Mouse (Mus musculus) large intestine, adult 2 months (tissue): ENCODE measurements around the gene 4921524J17Rik. TPM values are rescaled to one million over a fixed set of nuclear protein-coding genes. Genes with fewer than 3 reads are reported as not detected.
A peak's percentile ranks its signal among the peaks of the same experiment; 100 is the strongest.

Source experiments
- DNase-seq: peaks from one replicate; pipeline ENCODE4 v3.0.0-alpha.2; 2012; ENCODE audit warnings: low read depth, low spot score
- WGBS: fragments of 180-500 bp; shearing (Covaris S2); methylation state at CpG from one replicate; pipeline ENCODE4 v1.1.7; 2018; 5-methylcytosine and 5-hydroxymethylcytosine counted together
- polyA plus RNA-seq: library from polyadenylated mRNA; depleted of rRNA; stranded (reverse); fragments of >200 nt; gene quantifications from 2 replicates; pipeline ENCODE4 v1.2.3, GENCODE M21; 2012; rRNA removed

Gene 4921524J17Rik
- 2.4 and 2.6 TPM in 2 replicates for polyA plus RNA-seq

DNA sequence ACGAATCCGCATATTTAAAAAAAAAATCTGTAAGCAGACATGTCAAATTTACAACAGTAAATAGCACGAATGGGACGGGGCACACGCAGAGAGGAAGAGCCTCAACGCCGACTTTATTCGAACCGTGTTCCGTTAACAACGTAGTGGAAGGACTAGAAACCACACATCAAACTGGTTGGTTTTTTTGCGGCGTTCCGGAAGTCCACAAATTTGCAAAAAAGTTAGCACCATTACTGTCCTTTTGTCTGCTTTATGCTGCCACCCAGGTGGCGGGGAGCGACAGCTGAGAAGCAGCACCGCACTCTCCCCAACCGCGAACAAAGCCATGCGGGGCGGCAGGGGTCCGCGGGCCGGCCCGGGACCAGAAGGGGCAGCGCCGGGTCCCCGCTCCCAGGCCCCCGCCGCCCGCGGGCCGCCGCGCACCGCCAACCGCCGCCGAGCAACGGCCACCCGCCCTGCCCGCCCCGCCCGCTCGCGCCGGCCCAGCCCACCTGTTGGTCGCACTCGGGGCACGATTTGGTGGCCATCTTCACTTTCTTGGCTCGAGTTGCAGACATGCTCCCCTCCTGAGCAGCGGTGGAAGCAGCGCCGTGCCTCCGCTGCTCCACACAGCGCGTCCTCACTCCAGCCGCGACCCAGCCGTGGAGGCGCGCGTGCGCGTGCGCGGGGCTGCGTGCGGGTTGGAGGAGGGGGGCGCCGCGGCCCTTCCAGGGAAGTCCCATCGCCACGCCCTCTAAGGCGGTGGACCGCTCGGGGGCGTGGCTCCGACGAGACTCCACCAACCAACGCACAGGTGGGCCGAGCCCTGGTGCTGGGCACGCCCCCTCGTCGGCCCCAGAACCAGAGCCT, at the start of gene 4921524J17Rik:
Gene 4921524J17Rik, minus strand, starts transcription at position 666 of the 849 bp plus-strand sequence.
- under 1% methylated on average over 82 of the region's 85 CpGs for WGBS
- peak; percentile 83 for DNase-seq

DNA sequence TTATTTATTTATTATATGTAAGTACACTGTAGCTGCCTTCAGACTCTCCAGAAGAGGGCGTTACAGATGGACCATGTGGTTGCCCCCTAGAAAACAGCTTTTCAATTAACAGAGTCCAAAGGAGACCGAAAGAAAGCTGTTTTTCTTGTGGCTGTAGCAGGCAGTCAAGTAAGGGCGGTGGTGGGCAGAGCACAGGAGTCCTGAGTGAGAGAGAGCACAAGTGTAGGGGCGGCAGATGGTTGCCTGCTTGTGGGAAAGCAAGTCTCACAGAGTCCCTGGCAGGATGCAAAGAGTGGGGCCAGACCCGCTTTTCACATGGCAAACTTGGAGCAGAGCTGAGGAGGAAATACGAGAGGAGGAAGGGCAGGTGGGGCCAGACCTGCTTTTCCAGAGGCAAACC, 49.8 kb upstream of the 4921524J17Rik start:
- no peak for DNase-seq
- 54% methylated on average over 6 of the region's 6 CpGs for whole genome bisulfite sequencing

DNA sequence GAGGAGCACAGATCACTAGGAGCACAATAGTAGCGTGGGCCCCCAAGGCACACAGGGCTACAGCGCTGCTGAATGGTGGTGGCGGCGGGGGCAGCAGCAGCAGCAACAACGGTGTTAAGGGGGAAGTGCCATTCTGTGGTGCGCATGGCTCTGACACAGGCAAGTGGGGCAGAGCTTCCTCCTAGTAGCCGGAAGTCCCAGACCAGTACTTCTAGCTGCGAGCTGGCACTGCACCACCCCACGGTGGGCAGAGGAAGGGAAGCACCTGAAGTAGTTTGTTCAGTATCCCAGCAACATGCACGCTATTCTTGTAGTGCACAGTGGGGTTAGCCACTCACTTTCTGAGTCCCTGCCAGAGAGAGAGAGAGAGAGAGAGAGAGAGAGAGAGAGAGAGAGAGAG, 49.3 kb upstream of the 4921524J17Rik start:
- 46% methylated on average over 10 of the region's 10 CpGs for WGBS
- DNase-seq, result no peak

DNA sequence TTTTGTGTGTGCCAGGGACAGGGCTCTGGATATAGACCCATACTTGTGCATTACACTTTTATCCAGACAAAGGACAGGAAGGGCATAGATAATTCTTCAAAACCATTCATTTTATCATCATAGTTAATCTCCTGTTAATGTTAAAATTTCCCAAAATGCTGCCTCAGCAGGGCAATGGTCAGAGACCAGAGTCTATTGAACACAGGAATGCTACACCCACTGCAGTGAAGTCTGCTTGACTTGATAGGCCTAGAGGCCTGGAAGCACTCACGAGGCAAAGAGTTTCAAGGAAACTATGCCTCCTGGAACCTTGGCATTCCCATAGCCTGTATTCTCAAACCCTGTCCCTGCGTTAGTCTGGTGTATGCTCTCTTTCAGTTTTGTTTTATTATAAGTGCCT, 47.1 kb upstream of the 4921524J17Rik start:
- WGBS, result 91% methylated on average over 2 of the region's 2 CpGs
- DNase-seq, result no peak

DNA sequence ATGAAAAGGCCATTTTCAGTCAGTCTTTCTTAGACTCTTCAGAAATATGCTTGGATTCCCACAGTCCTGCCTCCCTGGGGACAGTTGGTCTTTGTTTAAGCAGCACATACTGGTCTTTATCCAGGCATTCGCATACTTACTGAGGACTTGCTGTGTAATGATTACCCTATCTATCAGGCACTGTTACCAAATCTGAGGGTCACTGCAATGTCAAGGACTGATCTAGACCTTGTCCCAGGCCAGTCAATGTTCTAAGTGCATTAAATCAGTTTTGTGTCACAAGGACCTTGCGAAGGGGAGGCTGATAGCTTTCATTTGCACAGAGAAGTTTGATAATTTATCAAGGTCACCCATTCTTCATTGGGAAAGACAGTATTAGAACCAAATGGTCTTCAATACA, 45.8 kb upstream of the 4921524J17Rik start:
- 96% methylated on average over 2 of the region's 2 CpGs for WGBS
- no peak for DNase-seq

DNA sequence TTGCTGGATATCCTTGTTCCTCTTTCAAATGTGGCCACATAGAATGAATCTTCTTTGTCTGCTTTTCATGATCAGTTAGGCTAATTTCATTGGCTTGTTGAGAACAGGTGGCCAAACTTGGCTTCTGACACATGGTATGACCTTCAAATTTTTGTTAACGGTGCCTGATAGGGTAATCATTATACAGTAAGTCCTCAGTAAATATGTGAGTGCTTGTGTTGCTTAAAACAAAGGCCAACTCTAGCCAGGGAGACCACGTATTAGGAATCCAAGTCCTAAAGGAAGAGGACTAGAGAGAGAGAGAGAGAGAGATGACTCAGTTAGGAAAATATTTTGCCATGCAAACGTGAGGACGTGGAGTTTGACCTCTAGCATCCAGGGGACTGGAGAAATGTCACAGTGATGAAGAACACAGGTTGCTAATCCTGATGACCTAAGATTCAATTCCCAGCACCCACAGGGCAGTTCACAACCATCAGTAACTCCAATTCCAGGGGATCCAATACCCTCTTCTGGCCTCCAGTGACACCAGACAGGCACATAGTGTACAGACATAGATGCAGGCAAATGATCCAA, 44.4 kb upstream of the 4921524J17Rik start:
- 24% methylated on average over 4 of the region's 4 CpGs for WGBS
- DNase-seq, result no peak

DNA sequence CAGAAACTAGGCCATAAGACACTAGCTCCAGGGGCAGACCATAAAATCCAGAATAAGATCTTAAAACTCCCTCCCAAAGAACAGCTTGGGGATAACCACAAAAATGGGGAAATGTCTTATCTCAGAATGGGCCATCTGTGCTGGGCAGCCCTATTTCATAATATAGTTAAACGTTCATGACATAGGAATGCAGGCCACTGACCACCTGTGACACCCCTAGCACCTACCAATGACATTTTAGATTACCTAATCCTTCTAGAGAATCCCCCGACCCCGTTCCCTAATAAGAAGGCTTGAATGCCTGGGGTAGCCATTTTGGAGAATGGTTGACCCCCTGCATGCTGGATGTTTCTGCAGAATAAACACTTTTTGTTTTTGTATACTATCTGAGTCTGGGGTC, 42.3 kb upstream of the 4921524J17Rik start:
- DNase-seq, result no peak
- WGBS, result 88% methylated on average over 3 of the region's 3 CpGs

DNA sequence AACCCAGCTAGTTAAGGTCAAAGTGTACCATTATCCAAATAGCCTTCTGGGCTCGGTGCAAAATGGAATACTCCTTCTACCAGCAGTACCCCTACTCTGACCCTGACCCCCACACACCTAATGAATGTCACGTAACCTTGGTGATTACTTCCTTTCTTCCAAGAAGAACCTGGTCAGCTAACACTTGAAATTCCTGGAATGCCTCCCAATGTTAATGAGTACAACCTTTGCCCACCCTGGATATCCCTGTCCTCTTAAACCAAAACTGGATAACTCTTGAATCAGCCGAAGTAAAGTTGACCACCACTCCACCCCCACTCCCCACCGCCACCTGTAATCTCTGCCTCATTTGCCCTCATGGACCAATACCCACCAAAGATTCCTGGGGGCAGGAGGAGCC, 40.6 kb upstream of the 4921524J17Rik start:
- WGBS, result 59% methylated on average over 4 of the region's 4 CpGs
- no peak for DNase-seq

DNA sequence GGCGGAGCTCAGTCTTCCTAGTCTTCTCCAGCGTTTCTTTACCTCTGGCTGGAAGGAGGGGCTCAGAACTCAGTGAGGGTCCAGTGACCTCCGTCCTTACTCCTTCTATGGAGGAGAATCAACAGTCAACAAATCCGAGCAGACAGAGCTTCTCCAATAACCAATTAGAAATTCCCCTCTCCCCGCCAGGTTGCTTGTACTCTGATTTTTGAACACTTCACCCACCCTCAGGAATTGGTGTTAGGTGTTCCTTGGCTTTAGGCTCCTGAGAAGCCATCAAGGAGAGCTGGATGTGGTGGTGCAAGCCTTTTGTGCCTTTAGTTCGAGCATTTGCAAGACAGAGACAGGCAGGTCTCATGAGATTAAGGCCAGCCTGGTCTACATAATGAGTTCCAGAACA, 40.2 kb upstream of the 4921524J17Rik start:
- WGBS, result 75% methylated on average over 6 of the region's 6 CpGs

DNA sequence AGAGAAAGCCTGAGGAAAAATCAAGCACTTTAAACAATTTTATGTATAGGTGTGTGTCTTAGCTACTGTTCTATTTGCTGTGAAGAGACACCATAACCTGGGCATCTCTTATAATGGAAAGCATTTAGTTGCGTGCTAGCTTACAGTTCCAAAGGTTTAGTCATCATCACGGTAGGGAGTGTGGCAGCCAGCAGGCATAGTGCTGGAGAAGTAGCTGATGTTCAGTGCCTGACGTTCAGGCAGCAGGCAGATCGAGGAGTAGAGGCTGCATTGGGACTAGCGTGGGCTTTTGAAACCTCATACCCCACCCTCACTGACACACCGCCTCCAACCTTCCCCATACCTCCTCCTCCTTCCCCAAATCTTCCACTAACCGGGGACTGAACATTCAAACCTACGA, 38.1 kb upstream of the 4921524J17Rik start:
- WGBS, result 81% methylated on average over 8 of the region's 8 CpGs
- DNase-seq, result no peak

More for the DNA sequence above, 40.2 kb upstream of the 4921524J17Rik start:
- DNase-seq, result no peak

DNA sequence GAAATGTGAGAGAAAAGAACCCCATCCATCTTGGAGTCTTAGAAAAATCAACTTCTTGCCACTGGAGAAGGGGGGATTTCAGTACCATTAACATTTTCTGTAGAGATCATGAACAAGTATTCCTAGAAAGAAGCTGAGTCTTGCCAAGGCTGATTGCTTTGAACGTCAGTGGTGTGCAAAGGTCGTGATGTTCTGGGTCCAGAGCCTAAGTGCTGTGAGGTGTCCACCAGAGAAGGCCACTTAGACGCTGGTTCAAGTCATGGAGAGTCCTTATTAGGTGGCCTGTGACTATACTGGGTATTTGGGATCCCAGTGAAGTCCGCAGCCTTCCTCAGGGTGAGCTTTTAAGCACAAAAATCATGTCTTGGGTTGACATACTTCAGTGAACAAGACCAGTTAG, 33.4 kb upstream of the 4921524J17Rik start:
- 76% methylated on average over 4 of the region's 4 CpGs for WGBS
- no peak for DNase-seq

DNA sequence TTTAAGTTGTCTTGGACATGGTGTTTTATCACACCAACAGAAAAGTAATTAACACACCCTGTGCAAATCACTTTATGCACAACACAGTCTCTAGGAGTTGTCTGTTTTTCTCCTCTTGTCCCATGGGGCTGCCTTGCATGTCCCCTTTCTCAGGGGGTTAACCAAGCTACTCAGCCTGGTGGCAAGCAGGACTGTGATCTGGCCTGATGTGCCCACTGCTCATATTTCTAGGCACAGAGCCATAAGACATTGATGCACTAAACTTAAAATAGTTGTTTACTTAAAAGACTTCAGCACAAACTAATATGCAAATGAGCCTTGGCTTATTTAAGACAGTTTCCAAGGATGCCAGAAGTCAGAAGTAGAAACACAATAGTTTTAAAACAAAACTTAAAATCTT, 31.7 kb upstream of the 4921524J17Rik start:
- no peak for DNase-seq

DNA sequence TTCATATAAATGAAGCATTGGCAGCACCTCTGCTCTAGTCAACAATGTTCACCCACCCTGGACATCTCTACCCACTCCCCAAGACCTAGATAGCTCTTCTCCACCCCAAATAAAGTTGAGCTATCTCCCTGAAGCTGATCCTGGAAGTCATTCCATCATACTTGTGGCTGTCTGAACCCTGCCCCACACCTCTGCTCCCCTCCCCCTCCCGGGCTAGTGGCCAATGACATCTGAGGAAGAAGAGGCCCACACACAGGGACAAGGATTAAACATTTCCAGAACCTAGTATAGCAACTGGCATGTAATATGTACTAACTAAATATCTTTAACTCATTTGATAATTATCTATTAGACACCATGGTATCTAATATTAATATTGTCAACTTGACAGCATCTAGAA, 29.8 kb upstream of the 4921524J17Rik start:
- 35% methylated on average over 1 of the region's 1 CpGs for WGBS
- DNase-seq, result no peak

DNA sequence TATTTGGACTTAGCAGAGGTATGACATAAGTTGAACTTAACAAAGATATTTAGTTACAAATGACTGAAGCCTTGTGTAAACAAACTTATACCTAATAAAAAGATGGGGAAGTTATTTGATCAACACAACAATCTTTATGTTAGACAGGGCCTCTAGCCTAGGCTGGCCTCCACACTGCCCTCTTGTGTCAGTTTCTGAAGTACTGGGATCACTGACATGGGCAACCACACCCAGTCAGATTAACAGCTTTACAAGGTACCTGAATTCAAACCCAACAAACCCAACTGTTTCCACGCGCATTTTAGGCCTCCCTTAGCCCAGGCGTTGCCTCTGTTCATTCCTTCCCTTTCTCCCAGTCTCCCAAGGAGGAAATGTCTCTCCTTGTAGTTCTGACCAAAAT, 28.7 kb upstream of the 4921524J17Rik start:
- WGBS, result 90% methylated on average over 3 of the region's 3 CpGs
- no peak for DNase-seq

DNA sequence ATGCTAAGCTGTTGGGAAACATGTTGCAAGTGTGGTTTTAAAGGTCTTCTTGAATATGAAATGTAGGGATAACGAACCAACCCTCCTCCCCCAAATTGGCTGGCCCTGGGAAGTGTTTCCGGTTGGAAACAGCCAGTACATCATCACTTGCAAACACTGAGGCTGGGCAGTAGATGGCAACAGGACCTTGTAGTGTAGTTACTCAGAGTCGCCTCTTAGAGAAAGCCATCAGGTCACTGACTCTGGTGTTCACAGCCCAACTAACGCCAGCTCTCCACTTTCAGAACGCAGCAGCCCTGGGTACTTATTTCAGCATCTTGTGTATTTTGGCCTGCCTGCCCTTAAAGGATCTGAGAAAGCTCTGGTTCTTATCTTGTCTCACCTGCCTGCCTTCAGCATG, 28.2 kb upstream of the 4921524J17Rik start:
- 57% methylated on average over 5 of the region's 5 CpGs for WGBS
- DNase-seq, result no peak

DNA sequence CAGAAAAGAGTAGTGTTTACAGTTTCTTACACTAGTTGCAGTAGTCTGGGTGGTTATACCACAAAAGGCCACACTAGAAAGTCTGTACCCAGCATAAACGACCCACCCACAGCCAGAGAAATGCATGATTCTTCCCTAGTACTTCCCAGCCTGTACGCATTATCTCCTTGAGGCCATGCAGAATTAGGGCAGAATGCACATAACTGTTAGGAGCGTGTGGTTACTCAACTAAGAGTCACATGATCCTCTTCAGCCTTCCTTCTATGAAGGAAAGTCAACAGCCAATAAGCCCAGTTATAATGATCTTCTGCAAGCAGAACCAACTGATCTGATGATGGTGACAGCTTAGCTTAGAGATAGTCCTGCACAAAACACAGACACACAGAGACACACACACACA, 26.9 kb upstream of the 4921524J17Rik start:
- no peak for DNase-seq
- WGBS, result 59% methylated on average over 3 of the region's 3 CpGs

DNA sequence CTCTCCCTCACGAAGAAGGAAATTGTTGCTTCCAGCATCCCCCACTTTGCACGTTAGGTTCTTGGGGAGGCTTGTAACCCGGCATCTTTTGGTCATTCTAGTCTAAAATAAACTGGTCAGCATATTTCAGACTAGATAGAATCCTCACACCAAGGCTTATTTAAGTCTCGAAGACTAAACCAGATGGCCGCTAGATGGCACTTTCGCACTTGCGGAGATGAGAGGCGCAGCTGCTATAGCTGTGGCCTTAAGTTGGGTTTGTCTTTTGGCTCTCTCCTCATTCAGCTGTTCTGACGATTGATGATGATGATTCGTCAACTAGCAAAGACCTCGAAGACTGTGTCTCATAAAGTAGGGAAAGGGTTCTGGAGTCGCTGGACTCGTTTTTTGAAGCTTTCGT, 23.9 kb upstream of the 4921524J17Rik start:
- peak; percentile 60 for DNase-seq
- 10% methylated on average over 14 of the region's 14 CpGs for WGBS

DNA sequence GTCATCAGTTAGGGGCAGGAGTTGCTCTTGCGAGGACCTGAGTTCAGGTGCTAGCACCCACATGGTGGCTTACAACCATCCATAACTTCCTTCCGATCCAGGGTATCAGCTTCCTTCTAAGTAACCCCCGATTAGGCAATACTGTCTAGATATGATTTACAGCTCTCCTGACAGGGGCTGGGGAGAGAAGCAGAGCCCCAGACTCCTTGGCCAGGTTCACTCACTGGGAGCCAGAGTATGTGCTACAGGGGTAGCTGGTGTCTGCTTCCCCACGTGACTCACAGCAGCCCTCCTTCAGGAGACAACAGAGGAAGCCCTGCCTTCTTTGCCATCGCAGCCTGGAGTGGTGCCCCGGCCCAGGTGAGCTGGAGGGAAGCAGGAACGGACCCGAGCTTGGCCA, 22.1 kb upstream of the 4921524J17Rik start:
- no peak for DNase-seq
- 36% methylated on average over 8 of the region's 8 CpGs for WGBS

DNA sequence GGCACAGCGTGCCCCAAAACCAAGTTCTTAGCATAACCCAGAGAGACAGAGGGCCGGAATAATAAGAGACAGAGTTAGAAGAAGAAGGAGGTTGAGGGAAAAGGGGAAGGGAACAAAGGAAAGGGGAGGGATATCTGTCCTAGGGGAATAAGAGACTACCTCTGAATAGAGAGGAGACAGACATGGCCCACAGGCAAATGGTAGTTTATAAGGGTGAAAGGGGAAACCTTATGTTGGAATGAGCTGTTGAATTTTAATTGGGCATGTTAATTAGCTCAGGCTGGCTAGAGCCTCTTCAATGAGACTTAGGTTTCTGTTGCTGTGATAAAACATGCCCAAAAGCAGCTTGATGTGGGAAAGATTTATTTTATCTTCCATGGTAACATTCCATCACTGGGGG, 20.6 kb upstream of the 4921524J17Rik start:
- WGBS, result 90% methylated on average over 2 of the region's 2 CpGs
- DNase-seq, result no peak

DNA sequence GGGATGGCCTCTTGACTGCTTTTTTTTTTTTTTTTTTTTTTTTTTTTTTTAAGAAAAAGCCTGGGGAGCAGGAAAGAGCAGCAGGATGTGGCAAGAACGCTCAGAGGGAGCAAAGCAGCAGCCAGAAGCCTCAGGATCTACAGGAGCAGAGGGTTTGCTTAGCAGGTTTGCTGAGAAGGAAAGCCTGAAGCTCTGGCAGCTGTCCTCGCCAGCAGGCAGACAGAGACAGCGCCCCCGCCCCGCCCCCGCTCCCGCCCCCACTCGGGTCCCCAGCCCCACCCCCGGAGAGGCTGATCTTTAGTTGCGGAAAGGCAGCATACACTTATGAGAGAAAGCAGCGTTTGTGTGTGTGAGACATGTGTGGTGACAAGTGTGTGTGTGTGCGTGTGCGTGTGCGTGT, 19.7 kb upstream of the 4921524J17Rik start:
- no peak for DNase-seq
- WGBS, result 20% methylated on average over 14 of the region's 14 CpGs

DNA sequence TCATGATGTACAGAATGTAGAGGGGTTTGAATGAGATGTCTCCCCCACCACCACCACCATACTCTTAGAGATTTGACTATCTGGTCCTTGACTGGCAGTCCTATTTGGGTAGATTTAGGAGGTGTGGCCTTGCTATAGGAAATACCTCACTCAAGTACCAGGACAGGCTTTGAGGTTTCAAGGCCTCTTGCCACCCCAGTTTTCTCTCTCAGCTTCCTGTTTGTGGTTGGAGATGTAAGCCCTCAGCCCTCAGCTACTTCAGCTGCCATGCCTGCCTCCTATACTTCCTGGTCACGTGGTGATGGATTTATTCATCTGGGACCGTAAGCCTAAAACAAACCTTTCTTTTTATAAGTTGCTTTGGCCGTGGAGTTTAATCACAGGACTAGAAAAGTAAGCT, 17.7 kb upstream of the 4921524J17Rik start:
- no peak for DNase-seq
- 65% methylated on average over 3 of the region's 3 CpGs for WGBS
